Mouse (Mus musculus) B cell, adult 2 months (primary cell): ENCODE data around the gene Nop53.
A peak's percentile ranks its signal among the peaks of the same experiment; 100 is the strongest.

Experiments used
- DNase-seq, 2 experiments: peaks; one replicate each; pipeline ENCODE4 v3.0.0; 2022

Nop53 gene

DNA sequence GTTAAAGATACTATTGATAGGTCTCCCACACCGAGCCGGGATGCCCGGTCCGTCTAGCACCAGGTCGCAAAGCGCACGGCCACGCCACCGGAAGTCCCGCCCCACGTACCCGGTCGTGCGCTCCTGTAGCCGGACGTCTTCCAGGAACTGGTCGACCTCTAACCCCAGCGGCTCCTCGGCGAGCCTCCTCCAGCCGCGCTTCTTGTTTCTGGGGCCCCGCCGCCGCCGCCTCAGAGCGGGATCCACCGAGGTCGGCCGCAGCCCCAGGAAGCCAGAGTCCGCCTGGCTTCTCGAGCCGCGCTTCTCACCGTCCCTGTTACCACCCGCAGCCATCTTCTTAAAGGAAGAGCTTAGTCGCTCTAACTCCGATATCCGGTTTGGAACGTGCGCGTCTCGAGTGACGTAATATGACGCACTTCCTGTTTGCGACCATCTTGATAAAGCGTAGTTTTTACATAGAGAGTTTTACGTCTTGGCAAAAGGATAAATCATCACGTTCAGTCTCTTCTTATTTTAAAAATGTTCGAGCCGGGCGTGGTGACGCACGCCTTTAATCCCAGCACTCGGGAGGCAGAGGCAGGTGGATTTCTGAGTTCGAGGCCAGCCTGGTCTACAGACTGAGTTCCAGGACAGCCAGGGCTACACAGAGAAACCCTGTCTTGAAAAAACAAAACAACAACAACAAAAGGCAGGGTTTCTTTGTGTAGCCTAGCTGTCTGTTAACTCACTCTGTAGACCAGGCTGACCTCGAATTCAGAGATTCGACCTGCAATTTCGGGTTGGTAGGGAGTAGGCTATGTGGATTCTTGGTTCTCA, at the start of gene Nop53:
Gene Nop53 (minus strand): TSS at position 354 of the 816 bp plus-strand sequence.
- DNase-seq = peak; percentile 91 to 93

DNA sequence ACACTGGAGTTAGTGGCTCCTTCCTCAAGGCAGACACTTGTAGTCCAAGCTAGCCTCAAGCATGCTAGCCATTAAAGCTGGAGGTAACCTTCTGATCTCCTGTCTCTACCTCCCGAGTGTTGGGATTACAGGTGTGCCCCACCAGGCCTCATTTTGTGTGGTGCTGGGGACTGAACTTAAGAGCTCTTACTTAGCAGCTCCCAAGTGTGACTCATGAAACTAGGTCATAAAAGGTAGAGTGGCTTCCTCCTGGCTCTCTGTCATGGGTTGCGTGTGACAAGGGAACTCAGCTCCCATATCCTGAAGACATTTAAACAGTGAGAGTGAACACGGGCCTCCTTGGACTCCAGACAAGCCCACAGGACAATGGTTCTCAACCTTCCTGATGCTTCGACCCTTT, 47.9 kb upstream of the Nop53 start:
- DNase-seq = no peak

DNA sequence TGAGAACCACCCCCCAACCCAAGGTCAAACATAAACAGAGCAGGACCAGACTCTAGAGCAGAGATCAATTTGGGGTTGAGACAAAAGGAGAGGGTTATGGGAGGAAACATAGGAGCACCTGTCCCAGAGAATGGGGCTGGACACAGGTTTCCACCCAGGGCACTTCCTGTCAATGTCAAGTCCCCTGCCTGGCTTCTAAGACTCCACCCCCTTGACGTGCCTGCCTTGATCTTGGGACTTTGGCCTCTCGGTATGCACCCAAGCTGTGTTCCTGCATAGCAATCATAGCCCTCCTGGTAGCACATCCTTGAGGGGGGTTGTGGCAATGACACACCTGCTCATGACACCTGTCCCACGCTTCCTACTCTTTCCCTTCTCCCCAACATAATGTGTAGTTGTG, 47.3 kb upstream of the Nop53 start:
- DNase-seq = no peak

DNA sequence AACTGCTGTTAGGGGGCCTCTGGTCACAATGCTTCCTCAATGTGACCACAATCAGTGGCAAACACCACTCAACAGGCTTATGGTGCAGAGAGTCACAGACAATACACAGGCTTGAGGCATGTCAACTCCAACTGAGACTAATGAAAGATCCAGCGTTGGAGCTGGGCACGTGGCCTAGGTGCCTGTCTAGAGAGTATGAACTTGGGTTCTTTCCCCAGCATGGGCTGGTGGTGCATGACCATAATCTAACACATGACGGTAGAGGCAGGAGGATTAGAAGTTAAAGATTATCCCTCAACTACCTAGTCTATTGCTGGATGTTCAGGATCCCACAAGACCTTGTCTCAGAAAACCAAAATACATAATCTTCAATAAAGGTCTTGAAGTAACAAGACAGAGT, 45.9 kb upstream of the Nop53 start:
- no peak for DNase-seq

DNA sequence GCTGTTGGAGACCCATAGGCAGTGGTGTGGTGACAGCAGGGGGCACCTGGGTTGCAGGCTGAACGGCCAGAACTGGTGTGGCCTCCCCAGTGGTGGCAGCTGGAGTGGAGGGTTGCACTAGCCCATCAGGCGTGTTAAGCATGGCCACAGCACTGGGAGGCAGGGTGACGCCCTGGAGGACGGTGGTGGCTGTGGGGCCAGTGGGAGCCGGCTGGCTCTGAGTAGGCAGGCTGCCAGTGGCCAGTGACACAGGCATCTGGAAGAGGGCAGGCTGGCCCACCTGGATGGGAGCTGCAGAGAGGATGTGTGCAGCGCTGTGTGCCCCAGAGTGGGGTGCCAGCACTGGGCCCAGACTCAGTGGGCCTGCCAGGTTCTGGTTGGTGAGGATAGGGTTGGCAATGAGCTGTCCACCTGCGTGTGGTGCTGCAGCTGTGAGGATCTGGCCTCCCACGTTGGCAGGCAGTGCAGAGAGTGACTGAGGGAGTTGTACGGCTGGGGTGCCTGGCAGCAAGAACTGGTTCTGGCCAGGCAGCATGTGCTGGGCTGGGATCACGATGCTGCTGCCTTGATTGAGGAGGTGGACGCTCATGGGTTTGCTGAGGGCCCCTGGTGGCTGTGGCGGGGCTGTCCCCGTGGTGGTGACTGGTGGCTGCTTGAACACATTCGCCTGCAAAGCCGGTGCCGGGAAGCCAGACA, 41.9 kb upstream of the Nop53 start:
- no peak for DNase-seq

DNA sequence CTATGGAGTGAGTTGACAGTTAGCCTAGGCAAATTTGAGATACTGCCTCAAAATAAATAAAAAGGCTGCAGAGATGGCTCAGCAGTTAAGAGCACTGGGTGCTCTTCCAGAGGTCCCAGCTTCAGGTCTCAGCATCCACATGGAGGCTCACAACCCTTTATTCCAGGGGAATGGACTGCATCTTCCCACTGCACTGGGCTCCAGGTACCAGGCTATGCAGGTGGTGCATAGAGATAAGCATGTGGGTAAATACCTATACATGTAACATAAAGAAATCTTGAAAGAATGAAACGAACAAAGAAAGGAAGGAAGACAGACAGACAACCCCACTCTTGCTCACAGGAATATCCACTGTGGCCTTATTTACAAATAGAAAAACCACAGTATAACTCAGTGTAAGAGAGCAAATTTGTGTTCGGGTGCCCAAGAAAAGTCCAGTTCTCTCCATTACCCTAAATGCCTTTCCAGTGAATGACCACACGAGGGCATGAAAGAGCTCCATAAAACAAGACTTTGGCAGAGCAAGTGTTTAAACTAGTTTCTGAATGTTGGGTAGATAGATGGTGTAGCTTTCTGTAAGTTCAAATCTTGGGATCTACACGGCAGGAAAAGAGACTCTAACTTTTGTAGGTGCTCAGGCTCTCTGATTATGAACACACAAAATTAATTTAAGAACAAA, 37.0 kb upstream of the Nop53 start:
- DNase-seq = peak; percentile 58 to 64

DNA sequence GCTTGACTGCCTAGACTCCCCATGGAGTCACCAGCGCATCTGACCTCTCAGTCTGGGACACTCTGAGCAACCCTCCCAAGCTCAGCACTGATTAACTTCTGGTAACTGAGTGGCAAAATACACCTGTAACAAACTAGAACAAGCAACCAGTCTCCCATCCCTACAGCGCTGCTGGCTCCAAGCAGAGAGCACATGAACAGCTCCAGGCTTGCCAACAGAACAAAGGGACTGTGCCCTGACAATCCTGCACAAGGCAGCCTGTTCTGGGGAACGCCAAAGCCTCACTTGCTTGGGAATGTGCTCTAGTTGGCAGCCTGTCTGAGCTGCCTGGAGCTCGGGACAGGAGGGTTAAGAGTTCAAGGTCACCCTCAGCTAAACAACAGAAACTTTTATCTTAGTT, 35.7 kb upstream of the Nop53 start:
- no peak for DNase-seq

DNA sequence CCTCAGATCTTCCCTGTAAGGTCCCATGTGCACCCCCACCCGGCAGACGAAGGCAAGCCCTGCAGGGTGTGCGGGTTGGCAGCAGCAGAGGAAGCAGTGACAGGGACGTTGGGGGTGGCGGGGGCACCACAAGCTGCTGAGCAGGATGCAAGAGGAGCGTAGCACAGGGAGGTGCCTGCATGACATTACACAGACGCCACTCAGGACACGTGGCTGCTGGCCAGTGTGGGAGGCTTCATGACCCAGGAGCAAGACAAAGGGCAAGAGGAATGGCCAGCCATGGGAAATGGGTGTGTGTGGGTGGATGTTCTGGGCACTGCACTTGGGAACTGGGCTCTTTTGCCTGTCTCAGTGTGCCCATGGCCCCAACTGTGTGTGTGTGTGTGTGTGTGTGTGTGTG, 34.4 kb upstream of the Nop53 start:
- DNase-seq = no peak

DNA sequence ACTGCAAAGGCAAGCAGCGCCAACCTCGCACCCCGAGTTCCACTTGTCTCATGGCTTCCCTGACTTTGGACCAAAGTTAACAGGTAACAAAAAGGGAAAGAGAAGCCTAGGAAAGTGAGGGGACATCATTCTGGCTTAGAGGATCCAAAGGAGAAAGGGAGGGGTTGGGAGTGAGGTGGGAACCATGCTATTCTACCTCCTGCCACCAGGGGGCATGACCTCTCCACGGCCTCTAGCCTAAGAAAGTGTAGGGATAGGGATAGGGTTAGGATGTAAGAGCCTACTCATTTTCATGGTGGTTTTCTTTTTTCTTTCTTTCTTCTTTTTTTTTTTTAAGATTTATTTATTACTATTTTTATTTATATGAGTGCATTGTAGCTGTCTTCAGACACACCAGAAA, 30.0 kb upstream of the Nop53 start:
- DNase-seq = peak; percentile 64 to 65

DNA sequence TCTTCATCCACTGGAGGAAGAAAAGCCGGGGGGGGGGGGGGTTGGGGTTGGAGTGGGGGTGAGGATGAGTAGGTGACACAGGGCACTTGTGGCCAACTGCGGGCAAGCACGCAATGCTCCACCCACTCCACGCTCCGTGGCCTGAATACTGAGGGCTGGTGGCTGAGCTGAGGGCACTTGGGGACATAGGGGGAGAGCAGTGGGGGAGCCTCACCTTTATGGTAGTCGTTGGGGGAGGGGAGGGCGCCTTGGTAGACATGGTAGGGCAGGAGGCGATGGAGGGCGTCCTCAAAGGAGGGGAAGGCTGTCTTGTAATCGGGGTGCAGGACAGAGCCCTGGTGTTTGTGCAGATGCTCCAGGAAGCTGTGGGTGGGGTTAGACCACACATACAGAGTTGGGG, 29.6 kb upstream of the Nop53 start:
- no peak for DNase-seq

DNA sequence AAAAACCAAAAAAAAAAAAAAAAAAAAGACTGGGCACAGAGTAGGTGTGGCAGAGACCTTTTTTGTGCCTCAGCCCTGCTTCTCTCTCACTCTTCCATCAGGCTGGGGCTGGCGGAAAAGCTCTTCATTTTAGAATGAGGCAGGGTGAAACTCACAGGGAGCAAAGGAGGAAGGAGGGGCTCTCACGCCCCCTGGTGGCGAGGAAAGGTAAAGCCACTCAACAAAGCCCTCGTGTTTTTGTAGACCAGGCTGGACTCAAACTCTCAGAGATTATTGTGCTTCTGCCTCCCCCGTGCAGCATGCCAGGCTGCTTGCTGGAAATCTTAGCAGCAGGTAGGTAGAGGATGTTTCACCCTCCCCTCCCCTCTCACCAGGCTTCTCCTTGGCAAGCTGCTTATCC, 28.8 kb upstream of the Nop53 start:
- DNase-seq = peak; percentile 85

DNA sequence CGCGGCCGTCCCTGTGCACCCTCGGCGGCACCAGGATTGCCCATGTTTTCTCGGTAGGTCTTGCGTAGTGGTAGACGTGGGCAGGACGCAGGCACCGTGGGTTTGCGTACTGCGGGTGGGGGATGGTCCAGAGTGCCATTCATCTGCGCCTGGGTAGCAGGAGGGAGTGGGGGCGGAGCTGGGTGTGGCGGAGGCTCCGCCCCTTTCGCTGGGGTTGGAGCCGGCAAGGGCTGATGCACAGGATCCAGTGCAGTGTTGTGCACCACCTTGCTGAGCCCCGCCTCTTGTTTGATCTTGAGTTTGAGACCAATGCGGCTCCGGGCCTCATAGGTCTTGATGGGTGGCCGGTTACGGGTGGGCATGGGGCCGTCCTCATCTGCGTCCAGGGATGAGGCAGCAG, 26.4 kb upstream of the Nop53 start:
- DNase-seq = no peak

DNA sequence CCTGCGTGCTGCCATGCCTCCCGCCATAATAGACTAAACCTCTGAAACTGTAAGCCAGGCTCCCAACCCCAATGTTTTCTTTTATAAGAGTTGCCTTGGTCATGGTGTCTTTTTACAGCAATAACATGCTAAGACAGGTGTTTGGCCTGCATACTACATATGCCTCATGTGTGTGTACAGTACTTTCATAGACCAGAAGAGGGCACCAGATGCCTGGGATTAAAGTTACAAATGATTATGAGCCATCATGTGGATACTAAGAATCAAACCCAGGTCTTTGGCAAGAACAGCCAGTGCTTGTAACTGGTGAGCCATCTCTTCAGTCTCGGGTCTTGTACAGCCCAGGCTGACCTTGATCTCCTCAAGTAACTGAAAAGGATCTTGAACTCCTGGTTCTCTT, 23.8 kb upstream of the Nop53 start:
- DNase-seq = peak in 1 of 2 experiments; percentile 26

DNA sequence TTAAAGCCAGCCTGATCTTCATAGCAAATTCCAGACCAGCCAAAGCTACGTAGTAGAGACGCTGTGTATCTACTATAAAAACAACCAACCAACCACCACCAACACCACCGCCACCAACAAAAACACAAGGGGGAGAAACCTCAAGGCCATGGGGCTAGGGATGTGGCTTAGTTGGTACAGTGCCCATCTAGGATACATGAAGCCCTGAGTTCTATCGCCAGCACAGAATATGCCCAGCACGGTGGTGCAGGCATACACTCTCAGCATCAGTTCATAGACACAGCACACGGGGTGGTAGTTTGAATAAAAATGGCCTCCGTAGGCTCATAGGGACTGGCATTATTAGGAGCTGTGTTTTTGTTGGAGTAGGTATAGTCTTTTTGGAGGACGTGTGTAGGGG, 22.4 kb upstream of the Nop53 start:
- DNase-seq = no peak

DNA sequence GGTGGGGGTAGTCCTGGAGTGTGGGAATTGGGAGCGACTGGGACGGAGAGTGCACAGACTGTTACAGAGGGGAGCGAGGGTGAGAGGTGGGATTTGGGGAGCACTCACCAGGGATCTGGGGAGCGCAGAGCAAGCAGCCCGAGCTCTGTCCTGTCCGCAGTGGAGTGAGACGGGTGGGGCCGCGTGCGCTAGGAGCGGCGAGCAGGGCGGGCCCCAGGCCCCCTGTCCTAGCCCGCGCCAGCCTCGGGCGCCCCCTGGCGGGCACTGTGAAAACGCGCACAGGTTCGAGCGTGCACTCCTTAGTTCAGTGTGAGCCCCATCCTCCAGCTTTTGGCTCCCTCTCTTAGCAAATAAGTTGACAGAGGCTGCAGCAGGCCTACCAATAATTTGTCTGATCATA, 21.4 kb upstream of the Nop53 start, which contains the start of gene Ehd2:
Gene Ehd2 (minus strand): TSS at position 256 of the 400 bp plus-strand sequence.
- peak; percentile 81 to 83 for DNase-seq

DNA sequence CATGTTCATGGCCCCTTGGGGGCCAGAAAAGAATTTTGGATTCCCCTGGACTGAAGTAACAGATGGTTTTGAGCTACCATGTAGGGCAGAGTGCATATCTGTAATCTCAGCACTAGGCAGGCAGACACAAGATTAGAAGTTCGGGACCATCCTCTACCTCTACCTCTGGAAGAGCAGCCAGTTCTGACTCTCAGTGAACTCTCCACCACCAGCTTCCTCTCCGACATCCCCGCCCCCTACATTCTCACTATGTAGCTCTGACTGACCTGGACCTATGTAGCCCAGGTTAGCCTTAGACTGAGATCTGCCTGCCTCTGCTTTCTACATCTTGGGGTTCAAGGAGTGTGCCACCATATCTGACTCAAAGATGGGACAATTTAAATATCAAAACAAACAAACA, 20.6 kb upstream of the Nop53 start:
- no peak for DNase-seq

DNA sequence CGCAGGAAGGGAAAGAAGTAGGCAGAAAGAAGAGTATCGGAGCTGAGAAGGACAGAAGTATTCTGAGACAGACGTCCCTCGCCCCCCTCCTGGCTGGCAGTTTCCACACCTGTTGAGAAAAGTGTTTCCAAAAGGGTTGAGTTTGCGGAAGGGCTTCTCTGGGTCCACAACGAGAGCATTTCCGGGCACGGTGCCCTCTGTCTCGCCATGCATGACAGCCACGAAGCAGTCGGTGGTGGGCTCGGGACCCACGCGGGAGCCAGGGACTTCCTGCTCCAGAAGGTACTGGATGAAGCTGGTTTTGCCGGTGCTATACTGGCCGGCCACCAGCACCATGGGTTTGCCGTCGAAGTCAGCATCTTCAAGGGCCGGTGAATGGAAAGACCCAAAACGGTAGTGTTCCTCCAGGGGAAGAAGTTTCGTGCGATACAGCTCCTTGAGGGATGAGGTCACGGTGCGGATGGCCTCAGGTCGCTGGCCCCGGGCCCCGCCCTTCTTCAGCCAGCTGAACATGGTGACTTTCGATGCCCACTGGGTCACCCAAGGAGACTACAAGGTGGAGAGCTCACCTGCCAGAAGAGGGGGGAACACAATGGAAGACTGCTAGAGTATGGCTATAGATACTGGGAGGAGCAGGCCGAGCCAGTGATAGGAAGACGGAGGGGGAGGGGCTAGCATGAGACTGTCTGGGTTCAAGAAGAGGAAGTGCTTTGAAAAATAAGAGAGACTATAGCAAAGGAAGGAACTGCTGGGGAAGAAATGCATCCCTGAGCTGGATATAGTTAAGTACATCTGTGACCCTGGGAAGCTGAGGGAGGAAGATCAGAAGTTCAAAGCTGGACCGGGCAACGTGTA, 18.2 kb upstream of the Nop53 start:
- DNase-seq = peak; percentile 55 to 59

DNA sequence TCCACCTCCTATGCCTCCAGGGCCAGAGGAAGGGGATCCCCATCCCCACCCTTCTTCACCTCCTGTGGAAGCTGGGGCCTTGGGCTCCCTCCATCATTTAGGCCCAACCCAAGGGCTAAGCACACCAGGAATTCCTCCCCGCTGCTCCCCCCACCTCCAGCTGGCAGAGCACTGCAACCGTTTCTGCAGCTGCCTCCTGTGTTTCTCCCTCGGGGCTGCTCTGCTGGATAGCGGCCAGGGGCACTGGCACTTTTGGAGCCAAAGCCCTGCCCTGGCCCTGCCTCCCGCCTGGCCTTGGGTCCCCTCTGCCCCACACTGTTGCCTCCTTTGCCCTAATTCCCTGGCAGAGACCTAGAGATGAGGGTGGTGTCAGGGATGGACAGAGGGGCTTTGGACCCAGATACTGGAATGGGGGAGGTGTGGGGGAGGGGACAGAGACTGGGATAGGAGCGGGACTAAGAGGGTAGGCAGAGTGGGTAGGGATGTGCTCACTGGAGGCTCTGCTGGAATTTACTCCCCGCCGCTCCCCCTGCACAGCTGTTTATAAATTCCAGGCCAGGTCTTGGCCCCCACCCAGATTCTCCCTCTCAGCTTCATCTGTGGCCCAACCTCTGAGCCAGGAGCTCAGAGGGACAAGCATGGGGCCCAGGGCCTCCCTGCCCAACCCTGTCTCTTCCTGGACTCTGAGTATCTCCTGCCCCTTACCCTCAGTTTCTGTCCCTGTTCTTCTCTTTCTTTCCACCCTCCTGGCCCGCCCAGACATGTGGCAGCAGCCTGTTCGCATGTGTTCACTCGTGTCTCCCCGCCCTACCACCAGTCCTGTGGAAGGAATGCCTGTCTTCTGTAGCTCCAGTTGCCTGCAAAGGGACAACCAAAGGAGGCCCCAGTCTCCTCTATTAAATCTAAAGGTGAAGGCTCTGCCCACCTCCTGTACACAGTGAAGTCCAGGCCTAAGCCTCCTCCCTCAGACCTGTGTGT, 16.7 kb upstream of the Nop53 start:
- no peak for DNase-seq

DNA sequence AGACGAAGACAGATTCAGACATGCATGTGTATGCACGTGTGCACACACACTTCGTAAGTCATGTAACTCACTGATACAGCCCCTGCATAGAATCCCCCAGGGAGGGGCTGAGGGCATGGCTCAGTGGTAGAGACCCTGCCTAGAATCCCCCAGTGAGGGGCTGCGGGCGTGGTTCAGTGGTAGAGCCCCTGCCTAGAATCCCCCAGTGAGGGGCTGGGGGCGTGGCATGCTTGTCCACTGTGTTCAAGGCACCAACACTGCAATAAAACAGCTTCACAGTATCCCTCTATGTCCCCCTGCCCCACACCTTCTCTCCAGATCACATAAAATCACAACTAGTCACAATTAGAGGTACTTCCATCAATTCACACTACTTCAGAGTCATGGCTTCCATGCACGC, 15.9 kb upstream of the Nop53 start:
- DNase-seq = no peak

DNA sequence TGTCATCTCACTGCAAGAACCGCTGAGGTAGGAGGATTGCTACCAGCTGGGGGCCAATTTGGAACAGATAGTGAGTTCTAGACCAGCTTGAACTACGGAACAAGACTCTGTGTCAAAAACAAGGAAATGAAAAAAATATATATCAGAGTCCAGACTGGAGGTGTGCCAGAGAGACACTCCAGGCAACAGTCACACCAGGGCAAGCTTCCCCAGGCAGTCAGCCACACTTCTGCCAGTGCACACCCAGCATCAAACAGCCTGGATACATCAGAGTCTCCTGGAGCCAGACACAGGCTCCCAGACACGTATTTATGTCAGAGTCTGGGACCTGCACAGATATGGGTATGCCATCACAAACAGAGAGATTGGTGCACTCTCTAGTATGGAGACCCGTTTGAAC, 15.4 kb upstream of the Nop53 start:
- DNase-seq = no peak

DNA sequence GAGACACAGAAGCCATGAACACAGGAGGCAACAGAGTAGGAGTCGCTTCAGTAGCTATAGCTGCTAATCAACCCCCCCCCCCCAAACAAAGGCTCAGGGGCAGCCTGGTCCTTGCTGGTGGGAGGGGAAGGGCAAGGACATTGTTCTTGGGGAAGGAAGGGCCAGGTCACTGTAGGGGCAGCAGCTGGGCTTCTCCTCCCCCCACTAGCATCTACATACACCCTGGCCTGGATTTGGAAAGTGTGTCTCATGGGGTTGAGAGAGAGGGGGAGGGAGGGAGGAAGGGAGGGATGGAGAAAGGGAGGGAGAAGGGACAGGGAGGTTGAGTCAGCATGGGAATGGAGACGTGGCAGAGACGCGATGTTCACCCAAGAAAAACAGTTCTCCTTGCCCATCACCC, 14.8 kb upstream of the Nop53 start:
- no peak for DNase-seq

DNA sequence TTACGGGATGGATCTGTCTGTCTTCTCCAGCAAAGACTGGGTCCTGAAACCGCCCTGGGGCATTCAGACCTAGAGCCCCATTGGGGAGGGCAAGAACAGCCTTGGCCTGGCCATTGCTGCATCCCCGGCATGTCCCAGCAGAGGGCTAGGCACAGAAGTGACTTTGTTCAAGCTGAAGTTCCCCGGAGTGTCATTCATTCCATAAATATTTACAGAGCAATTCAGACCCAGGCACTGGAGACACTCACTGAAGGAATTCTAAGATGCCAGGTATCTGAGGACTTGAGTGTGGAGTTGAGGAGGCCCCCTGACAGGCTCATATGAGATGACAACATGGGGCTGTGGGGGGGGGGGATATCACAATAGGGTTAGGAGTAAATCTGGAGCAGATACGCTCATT, 10.3 kb upstream of the Nop53 start:
- DNase-seq = no peak
